Mouse (Mus musculus): ENCODE measurements around the gene Zglp1. TPM values are rescaled to one million over a fixed set of nuclear protein-coding genes. Genes with fewer than 3 reads are reported as not detected.
"Not testable (repeated sequence)": the region's sequence is repeated elsewhere in the genome, so short reads cannot be mapped to it uniquely, and the experiment has no call there.

Zglp1 gene
- total RNA-seq, 2 experiments from 2014 or later: 1.7 to 2.4 TPM

DNA sequence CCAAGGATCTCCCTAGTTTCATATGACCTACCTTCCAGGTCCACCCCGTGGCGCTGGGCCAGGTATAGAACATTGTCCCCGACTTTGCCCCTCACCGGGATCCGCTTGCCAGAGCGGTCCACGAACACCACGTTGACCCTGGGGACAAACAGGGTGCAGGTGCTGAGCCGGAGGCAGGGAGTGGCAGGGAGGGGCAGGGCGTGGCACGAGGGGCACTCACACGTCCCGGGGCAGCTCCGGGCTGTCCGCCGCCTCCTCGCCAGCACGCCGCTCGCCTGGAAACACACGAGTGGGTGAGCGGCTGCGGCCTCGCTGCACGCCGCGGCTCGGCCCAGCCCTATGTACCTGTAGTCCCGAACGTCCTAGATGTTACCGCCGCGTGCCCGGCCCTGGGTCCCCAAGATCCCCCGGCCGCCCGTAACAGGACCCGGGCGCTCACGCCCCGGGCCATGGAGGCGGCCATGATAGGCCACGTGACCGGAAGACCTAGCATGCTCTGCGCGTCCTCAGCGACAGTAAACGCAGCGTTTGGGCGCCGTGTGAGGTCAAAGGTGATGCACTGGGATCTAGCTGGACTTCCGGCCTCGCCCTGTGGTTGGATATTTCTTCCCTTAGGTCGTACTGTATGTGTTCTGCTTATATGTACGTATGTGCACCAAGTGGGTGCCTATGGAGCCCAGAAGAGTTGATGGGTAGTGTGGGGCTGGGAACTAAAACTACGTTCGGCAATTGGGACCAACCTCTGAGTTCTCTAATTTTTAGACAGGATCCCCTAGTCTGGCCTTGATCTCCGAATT lies 6.3 kb upstream of the Zglp1 start, which contains the start of the genes Gm49373 and Fdx1l:
Gm49373 (minus strand) TSS at position 53 of the 797 bp plus-strand sequence.
Fdx1l (minus strand) TSS at position 571 of the 797 bp plus-strand sequence.
- DNase-seq (ENCODE audit: low spot score in 2 of 2): peak; percentile 89 to 91

GRCm38 (mm10) chr9:21072641-21073040 lies 5.7 kb upstream of the Zglp1 start:
- no peak for DNase-seq (ENCODE audit: low spot score in 2 of 2)

- DNase-seq (ENCODE audit: low spot score in 2 of 2): peak in 1 of 2 experiments; percentile 34
Measured at GRCm38 (mm10) chr9:21062928-21063327, 4.0 kb downstream of the Zglp1 start.

DNA sequence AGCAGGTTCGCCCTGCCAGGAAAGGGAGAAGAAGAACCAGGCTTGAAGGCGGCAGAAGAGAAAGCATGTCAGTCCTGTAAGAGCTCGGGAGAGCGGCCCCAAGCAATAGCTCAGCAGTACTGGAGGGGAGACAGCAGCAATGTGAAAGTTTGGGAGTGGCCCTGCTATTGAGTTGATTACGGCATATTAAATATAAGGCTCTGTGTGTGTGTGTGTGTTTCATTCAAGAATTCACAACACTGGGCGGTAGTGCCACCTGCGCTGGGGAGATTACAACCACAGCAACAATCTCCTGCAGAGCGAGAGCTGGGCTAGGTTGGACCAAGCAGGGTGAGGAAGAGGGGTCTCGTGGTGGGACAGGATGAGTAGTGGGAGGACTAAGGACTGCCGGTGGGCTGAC lies 15.3 kb downstream of the Zglp1 start:
- no peak for DNase-seq (ENCODE audit: low spot score in 2 of 2)

DNA sequence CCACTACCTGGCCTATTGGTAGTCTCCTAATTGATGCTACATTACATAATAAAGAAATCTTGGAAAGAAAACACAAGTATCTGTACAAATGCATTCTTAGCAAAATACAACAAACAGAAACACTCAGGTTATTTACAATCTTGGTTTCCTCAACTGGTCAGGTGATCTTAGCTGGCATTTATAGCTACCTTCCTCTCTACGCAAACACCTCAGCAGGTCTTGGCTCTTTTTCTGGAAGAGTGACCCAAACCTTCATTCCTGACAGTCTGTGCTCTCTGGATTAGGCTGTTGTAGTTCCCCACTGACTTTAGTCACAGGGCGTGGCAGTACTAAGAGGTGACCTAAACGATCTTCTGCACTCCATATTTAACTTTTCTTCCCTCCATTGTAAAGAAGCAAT lies 21.7 kb downstream of the Zglp1 start:
- DNase-seq (ENCODE audit: low spot score in 2 of 2): no peak

- not testable (repeated sequence) for DNase-seq (ENCODE audit: low spot score in 2 of 2)
Measured at GRCm38 (mm10) chr9:21044785-21045184, 22.1 kb downstream of the Zglp1 start.

GRCm38 (mm10) chr9:21043563-21043962 lies 23.3 kb downstream of the Zglp1 start:
- no peak for DNase-seq (ENCODE audit: low spot score in 2 of 2)

DNA sequence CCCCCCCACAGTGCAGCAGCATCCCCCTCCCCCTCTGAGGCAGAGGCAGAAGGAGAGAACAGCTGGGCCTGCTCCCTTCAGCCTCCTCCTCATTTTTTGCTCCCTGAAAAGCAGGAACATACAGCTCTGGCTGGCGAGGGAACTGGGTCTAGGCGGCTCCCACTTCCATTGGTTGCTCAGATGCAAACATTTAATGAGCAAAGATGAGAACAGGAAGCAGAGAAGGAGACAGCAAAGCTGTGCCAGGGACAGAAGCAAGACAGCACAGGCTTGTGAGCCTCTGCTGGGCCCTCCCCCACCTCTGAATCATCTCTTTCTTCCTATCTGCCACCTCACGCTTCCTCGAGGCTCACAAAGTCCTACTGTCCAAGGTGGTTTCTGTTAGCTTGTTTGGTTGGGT lies 25.6 kb downstream of the Zglp1 start:
- peak in 1 of 2 experiments; percentile 54 for DNase-seq (ENCODE audit: low spot score in 2 of 2)

DNA sequence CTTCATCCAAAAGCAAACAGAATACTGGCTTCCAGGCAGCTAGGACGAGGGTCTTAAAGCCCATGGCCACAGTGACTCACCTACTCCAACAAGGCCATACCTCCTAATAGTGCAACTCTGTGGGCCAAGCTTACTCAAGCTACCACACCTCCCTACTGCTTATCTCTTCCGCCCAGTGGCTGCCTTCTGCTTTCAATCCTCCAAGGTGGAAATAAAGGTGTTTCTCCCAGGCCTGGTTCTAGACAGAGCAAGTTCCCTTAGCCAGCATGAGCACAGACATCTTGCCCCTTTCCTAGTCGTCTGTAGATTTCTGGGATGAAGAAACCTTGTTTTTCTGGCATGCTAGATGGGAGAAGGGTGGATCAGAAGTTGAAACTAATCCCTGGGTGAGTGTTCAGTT lies 27.1 kb downstream of the Zglp1 start:
- no peak for DNase-seq (ENCODE audit: low spot score in 2 of 2)

DNA sequence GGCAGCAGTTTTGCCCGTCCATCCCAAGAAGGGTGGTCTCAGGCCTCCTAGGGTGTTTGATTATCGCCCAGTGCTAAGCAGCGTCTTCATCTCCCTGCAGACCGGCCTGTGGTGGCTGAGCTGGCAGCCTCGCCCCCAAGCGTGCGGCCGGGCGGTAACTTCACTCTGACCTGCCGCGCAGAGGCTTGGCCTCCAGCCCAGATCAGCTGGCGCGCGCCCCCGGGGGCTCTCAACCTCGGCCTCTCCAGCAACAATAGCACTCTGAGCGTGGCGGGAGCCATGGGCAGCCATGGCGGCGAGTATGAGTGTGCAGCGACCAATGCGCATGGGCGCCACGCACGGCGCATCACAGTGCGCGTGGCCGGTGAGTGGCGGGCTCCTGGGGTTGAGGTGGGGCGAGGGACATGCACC lies 29.4 kb downstream of the Zglp1 start:
- DNase-seq (ENCODE audit: low spot score in 2 of 2): peak; percentile 59 to 68

- DNase-seq (ENCODE audit: low spot score in 2 of 2): peak in 1 of 2 experiments; percentile 46
Measured at GRCm38 (mm10) chr9:21036666-21037065, 30.2 kb downstream of the Zglp1 start.

DNA sequence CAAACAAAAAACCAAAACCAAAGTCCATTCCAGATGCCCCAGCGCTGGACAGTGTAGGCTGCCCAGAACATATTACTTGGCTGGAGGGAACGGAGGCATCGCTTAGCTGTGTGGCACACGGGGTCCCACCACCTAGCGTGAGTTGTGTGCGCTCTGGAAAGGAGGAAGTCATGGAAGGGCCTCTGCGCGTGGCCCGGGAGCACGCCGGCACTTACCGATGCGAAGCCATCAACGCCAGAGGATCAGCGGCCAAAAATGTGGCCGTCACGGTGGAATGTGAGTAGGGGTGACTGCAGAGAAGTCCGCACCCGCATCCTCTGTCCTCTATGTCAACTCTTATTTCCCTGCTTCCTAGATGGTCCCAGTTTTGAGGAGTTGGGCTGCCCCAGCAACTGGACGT lies 30.7 kb downstream of the Zglp1 start:
- peak; percentile 22 to 24 for DNase-seq (ENCODE audit: low spot score in 2 of 2)

DNA sequence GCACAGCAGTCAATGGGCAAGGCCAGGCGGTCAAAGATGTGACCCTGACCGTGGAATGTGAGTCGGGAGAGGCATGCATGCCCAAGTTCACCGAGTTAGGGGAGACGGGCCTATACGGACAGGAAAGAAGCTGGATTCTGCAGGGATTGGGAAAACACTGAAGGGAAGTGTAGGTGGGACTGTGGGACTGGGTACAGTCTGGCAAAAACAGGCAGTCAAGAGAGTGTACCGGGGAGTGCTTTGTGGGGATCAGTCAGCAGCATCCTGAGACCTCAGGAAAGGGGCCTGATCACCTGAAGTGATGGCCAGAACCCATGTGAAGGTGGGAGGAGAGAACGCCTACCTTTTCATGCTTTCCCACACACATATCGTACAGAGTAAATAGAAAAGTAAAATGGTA lies 31.3 kb downstream of the Zglp1 start:
- peak in 1 of 2 experiments; percentile 27 for DNase-seq (ENCODE audit: low spot score in 2 of 2)

DNA sequence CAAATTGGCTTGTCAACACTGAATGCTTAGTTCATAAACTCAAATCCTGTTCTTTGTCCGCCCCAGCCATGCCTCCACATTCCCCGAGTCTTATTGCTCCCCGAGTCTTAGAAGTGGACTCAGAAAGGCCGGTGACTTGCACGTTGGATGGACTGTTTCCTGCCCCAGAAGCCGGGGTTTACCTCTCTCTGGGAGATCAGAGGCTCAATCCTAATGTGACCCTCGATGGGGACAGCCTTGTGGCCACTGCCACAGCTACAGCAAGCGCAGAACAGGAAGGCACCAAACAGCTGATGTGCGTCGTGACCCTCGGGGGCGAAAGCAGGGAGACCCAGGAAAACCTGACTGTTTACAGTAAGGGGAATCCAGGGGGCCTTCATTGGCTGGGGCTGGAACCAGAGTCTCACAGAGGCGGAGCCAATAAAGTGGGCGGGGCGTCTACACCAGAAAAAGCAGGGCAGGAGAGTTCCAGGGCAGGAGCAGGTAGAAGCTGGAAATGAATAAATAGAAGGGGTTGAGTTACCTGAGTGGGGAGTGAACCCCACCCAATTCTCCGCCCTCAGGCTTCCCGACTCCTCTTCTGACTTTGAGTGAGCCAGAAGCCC lies 32.3 kb downstream of the Zglp1 start:
- DNase-seq (ENCODE audit: low spot score in 2 of 2): peak; percentile 23 to 36

DNA sequence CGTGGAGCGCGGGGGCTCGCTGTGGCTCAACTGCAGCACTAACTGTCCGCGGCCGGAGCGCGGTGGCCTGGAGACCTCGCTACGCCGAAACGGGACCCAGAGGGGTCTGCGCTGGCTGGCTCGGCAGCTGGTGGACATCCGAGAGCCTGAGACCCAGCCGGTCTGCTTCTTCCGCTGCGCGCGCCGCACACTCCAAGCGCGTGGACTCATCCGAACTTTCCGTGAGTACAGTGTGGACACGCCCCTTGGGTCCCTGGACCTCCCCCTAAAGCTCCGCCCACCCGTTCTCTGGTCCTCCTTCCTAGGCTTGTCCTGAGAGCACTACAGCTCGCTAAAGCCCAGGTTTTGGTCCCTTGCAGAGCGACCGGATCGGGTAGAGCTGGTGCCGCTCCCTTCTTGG lies 33.8 kb downstream of the Zglp1 start:
- DNase-seq (ENCODE audit: low spot score in 2 of 2): peak; percentile 62 to 70

GRCm38 (mm10) chr9:21032491-21032890 lies 34.4 kb downstream of the Zglp1 start:
- DNase-seq (ENCODE audit: low spot score in 2 of 2): no peak

GRCm38 (mm10) chr9:21031896-21032351 lies 35.0 kb downstream of the Zglp1 start, which contains the start of gene Icam5:
TSS of gene Icam5 (plus strand) at chr9:21032073.
- peak; percentile 78 to 81 for DNase-seq (ENCODE audit: low spot score in 2 of 2)

- peak; percentile 65 to 74 for DNase-seq (ENCODE audit: low spot score in 2 of 2)
Measured at GRCm38 (mm10) chr9:21031251-21031895, 35.5 kb downstream of the Zglp1 start.

GRCm38 (mm10) chr9:21030781-21031250 lies 36.1 kb downstream of the Zglp1 start:
- DNase-seq (ENCODE audit: low spot score in 2 of 2): peak; percentile 82 to 88

DNA sequence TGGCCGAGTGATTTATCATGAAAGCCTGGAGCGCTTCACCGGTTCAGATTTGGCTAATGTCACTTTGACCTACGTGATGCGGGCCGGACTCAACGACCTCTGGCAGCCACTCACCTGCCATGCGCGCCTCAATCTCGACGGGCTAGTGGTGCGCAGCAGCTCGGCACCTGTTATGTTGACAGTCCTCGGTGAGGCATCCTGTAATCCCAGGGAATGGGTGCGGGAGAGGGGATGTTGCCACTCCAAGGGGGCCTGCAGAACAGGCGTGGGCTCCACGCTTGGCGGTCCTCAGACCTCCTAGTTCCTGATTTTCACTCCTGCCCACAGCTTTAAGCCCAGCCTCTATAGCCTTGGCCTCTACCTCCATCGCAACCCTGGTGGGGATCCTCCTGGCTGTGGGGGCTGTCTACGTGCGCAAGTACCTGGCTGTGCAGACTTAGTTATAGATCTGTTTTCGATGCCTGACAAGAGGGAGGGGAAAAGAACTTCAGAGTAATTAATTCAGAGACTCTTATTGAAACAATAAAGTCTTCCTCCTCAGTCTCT lies 36.8 kb downstream of the Zglp1 start:
- DNase-seq (ENCODE audit: low spot score in 2 of 2): no peak

Measured in layer of hippocampus, postnatal 10 days (tissue).